Mouse (Mus musculus): ENCODE data around the gene Sdf4. TPM values are rescaled to one million over a fixed set of nuclear protein-coding genes. Genes with fewer than 3 reads are reported as not detected.

Gene Sdf4
- polyA plus RNA-seq, 1 experiment from 2014 or later: 112 TPM

- Histone ChIP-seq H3K4me3 (replicated peaks; ENCODE audit: low read length) (peak overlapping the region; percentile 51), H3K4me2 (replicated peaks) (peak overlapping the region; percentile 92), H3K4me1 (replicated peaks; ENCODE audit: control insufficient read depth, insufficient read depth, low read length) (peaks cover 28% of the 10 kb centered on the region), H3K9ac (peak overlapping the region; percentile 79), H3K27me3 (ENCODE audit: control insufficient read depth, insufficient read depth, low read length) (no peaks in the 10 kb centered on the region), H3K36me3 (replicated peaks; ENCODE audit: control insufficient read depth, insufficient read depth) (peaks cover 12% of the 10 kb centered on the region; the same call in 1 of the 2 replicates), H3K9me3 (ENCODE audit: control insufficient read depth, low read length) (no peaks in the 10 kb centered on the region), H3K27ac (peak overlapping the region; percentile 94)
- WGBS: 30% methylated on average over 37 of the region's 37 CpGs
- ATAC-seq (ENCODE audit: low FRiP score): 0 out of 2 replicates have a peak, but pooled peaks have one; percentile 5
- no peak for DNase-seq (ENCODE audit: low spot score)
Measured at GRCm38 (mm10) chr4:155991908-155992230, 803 bp upstream of the Sdf4 start.

- Histone ChIP-seq H3K4me2 (replicated peaks) (peak overlapping the region; percentile 84), H3K36me3 (replicated peaks; ENCODE audit: control insufficient read depth, insufficient read depth) (peaks cover 23% of the 10 kb centered on the region), H3K27me3 (ENCODE audit: control insufficient read depth, insufficient read depth, low read length) (no peaks in the 10 kb centered on the region), H3K4me1 (replicated peaks; ENCODE audit: control insufficient read depth, insufficient read depth, low read length) (peaks cover 28% of the 10 kb centered on the region), H3K27ac (peak overlapping the region; percentile 97), H3K9ac (peak overlapping the region; percentile 91), H3K9me3 (ENCODE audit: control insufficient read depth, low read length) (no peaks in the 10 kb centered on the region), H3K4me3 (replicated peaks; ENCODE audit: low read length) (peak overlapping the region; percentile 94)
- DNase-seq (ENCODE audit: low spot score): peak; percentile 97
- WGBS: under 1% methylated on average over 70 of the region's 70 CpGs
- ATAC-seq (ENCODE audit: low FRiP score): peak; percentile 85
Measured at GRCm38 (mm10) chr4:155992906-155993547, 355 bp downstream of the Sdf4 start.

GRCm38 (mm10) chr4:155993606-155994005 lies 934 bp downstream of the Sdf4 start:
- H3K9ac ChIP-seq: peak overlapping the region; percentile 91
- 4% methylated on average over 15 of the region's 15 CpGs for WGBS
- no peaks in the 10 kb centered on the region for H3K27me3 ChIP-seq (ENCODE audit: control insufficient read depth, insufficient read depth, low read length)
- peaks cover 28% of the 10 kb centered on the region for H3K4me1 ChIP-seq (replicated peaks; ENCODE audit: control insufficient read depth, insufficient read depth, low read length)
- no peaks in the 10 kb centered on the region for H3K9me3 ChIP-seq (ENCODE audit: control insufficient read depth, low read length)
- H3K4me3 ChIP-seq (replicated peaks; ENCODE audit: low read length): peak overlapping the region; percentile 94
- H3K4me2 ChIP-seq (replicated peaks): peak overlapping the region; percentile 84
- ATAC-seq (ENCODE audit: low FRiP score): no peak
- H3K27ac ChIP-seq: peak overlapping the region; percentile 97
- DNase-seq (ENCODE audit: low spot score): no peak
- H3K36me3 ChIP-seq (replicated peaks; ENCODE audit: control insufficient read depth, insufficient read depth): peaks cover 28% of the 10 kb centered on the region

GRCm38 (mm10) chr4:156004109-156004508 lies 11.4 kb downstream of the Sdf4 start:
- 95% methylated on average over 3 of the region's 3 CpGs for WGBS

GRCm38 (mm10) chr4:156008369-156008768 lies 15.7 kb downstream of the Sdf4 start:
- no peak overlapping the region for H3K27ac ChIP-seq
- DNase-seq (ENCODE audit: low spot score): no peak
- ATAC-seq (ENCODE audit: low FRiP score): no peak
- no peak overlapping the region for H3K4me3 ChIP-seq (replicated peaks; ENCODE audit: low read length)
- H3K9ac ChIP-seq: no peak overlapping the region
- no peaks in the 10 kb centered on the region for H3K27me3 ChIP-seq (ENCODE audit: control insufficient read depth, insufficient read depth, low read length)
- no peaks in the 10 kb centered on the region for H3K9me3 ChIP-seq (ENCODE audit: control insufficient read depth, low read length)
- WGBS: 97% methylated on average over 4 of the region's 4 CpGs
- H3K4me2 ChIP-seq (replicated peaks): no peak overlapping the region
- H3K4me1 ChIP-seq (replicated peaks; ENCODE audit: control insufficient read depth, insufficient read depth, low read length): no peaks in the 10 kb centered on the region
- H3K36me3 ChIP-seq (replicated peaks; ENCODE audit: control insufficient read depth, insufficient read depth): peaks cover 98% of the 10 kb centered on the region

More at GRCm38 (mm10) chr4:156004109-156004508, 11.4 kb downstream of the Sdf4 start:
- ATAC-seq (ENCODE audit: low FRiP score) (no peak), DNase-seq (ENCODE audit: low spot score) (no peak)
- Histone ChIP-seq H3K4me3 (replicated peaks; ENCODE audit: low read length) (no peak overlapping the region), H3K36me3 (replicated peaks; ENCODE audit: control insufficient read depth, insufficient read depth) (peaks cover 96% of the 10 kb centered on the region), H3K27me3 (ENCODE audit: control insufficient read depth, insufficient read depth, low read length) (no peaks in the 10 kb centered on the region), H3K9ac (no peak overlapping the region), H3K4me1 (replicated peaks; ENCODE audit: control insufficient read depth, insufficient read depth, low read length) (no peaks in the 10 kb centered on the region), H3K4me2 (replicated peaks) (no peak overlapping the region), H3K9me3 (ENCODE audit: control insufficient read depth, low read length) (no peaks in the 10 kb centered on the region), H3K27ac (no peak overlapping the region)

GRCm38 (mm10) chr4:156013637-156014036 lies 21.0 kb downstream of the Sdf4 start, which contains the start of gene Tnfrsf4:
Gene Tnfrsf4, plus strand, starts transcription at chr4:156013843.
- WGBS: 86% methylated on average over 8 of the region's 8 CpGs
- DNase-seq (ENCODE audit: low spot score) (no peak), ATAC-seq (ENCODE audit: low FRiP score) (no peak)
- Histone ChIP-seq H3K27me3 (ENCODE audit: control insufficient read depth, insufficient read depth, low read length) (no peaks in the 10 kb centered on the region), H3K4me3 (replicated peaks; ENCODE audit: low read length) (no peak within 1 kb of the TSS), H3K27ac (no peak within 1 kb of the TSS), H3K9me3 (ENCODE audit: control insufficient read depth, low read length) (no peaks in the 10 kb centered on the region), H3K9ac (no peak within 1 kb of the TSS), H3K4me1 (replicated peaks; ENCODE audit: control insufficient read depth, insufficient read depth, low read length) (no peaks in the 10 kb centered on the region), H3K4me2 (replicated peaks) (no peak within 1 kb of the TSS), H3K36me3 (replicated peaks; ENCODE audit: control insufficient read depth, insufficient read depth) (peaks cover 59% of the 10 kb centered on the region)

GRCm38 (mm10) chr4:156014436-156014835 lies 21.8 kb downstream of the Sdf4 start:
- WGBS: 96% methylated on average over 2 of the region's 2 CpGs

GRCm38 (mm10) chr4:156019771-156020170 lies 27.1 kb downstream of the Sdf4 start:
- no peaks in the 10 kb centered on the region for H3K4me1 ChIP-seq (replicated peaks; ENCODE audit: control insufficient read depth, insufficient read depth, low read length)
- no peak overlapping the region for H3K4me2 ChIP-seq (replicated peaks)
- H3K27me3 ChIP-seq (ENCODE audit: control insufficient read depth, insufficient read depth, low read length): no peaks in the 10 kb centered on the region
- 88% methylated on average over 12 of the region's 12 CpGs for WGBS
- no peaks in the 10 kb centered on the region for H3K9me3 ChIP-seq (ENCODE audit: control insufficient read depth, low read length)
- H3K36me3 ChIP-seq (replicated peaks; ENCODE audit: control insufficient read depth, insufficient read depth): peaks cover 12% of the 10 kb centered on the region; the same call in 1 of the 2 replicates
- H3K4me3 ChIP-seq (replicated peaks; ENCODE audit: low read length): no peak overlapping the region
- ATAC-seq (ENCODE audit: low FRiP score): no peak
- no peak overlapping the region for H3K9ac ChIP-seq
- no peak overlapping the region for H3K27ac ChIP-seq
- DNase-seq (ENCODE audit: low spot score): no peak

More at GRCm38 (mm10) chr4:156014436-156014835, 21.8 kb downstream of the Sdf4 start:
- DNase-seq (ENCODE audit: low spot score): no peak
- no peak overlapping the region for H3K4me3 ChIP-seq (replicated peaks; ENCODE audit: low read length)
- H3K36me3 ChIP-seq (replicated peaks; ENCODE audit: control insufficient read depth, insufficient read depth): peaks cover 51% of the 10 kb centered on the region
- no peaks in the 10 kb centered on the region for H3K27me3 ChIP-seq (ENCODE audit: control insufficient read depth, insufficient read depth, low read length)
- H3K9ac ChIP-seq: no peak overlapping the region
- no peak overlapping the region for H3K4me2 ChIP-seq (replicated peaks)
- ATAC-seq (ENCODE audit: low FRiP score): no peak
- H3K27ac ChIP-seq: no peak overlapping the region
- no peaks in the 10 kb centered on the region for H3K4me1 ChIP-seq (replicated peaks; ENCODE audit: control insufficient read depth, insufficient read depth, low read length)
- H3K9me3 ChIP-seq (ENCODE audit: control insufficient read depth, low read length): no peaks in the 10 kb centered on the region

GRCm38 (mm10) chr4:156021381-156021780 lies 28.7 kb downstream of the Sdf4 start:
- H3K27ac ChIP-seq: no peak overlapping the region
- H3K36me3 ChIP-seq (replicated peaks; ENCODE audit: control insufficient read depth, insufficient read depth): peaks cover 5% of the 10 kb centered on the region; the same call in 1 of the 2 replicates
- H3K9ac ChIP-seq: no peak overlapping the region
- H3K4me3 ChIP-seq (replicated peaks; ENCODE audit: low read length): no peak overlapping the region
- DNase-seq (ENCODE audit: low spot score): no peak
- no peak for ATAC-seq (ENCODE audit: low FRiP score)
- no peaks in the 10 kb centered on the region for H3K9me3 ChIP-seq (ENCODE audit: control insufficient read depth, low read length)
- 76% methylated on average over 3 of the region's 3 CpGs for WGBS
- H3K4me2 ChIP-seq (replicated peaks): no peak overlapping the region
- no peaks in the 10 kb centered on the region for H3K27me3 ChIP-seq (ENCODE audit: control insufficient read depth, insufficient read depth, low read length)
- H3K4me1 ChIP-seq (replicated peaks; ENCODE audit: control insufficient read depth, insufficient read depth, low read length): no peaks in the 10 kb centered on the region

Data from hindbrain, embryonic 14.5 days (tissue).